Mouse (Mus musculus) macrophage (primary cell): ENCODE measurements around the gene Epn3. TPM values are rescaled to one million over a fixed set of nuclear protein-coding genes. Genes with fewer than 3 reads are reported as not detected.

Source experiments
- H3K27ac ChIP-seq: fragments of 350-480 bp; formaldehyde crosslinking; 2 replicates; pipeline ENCODE4 v1.9.0; 2021
- H3K36me3 ChIP-seq: fragments of 350-480 bp; formaldehyde crosslinking; 2 replicates; pipeline ENCODE4 v1.9.0; 2021; ENCODE audit errors: inconsistent target
- H3K4me3 ChIP-seq: fragments of 350-480 bp; formaldehyde crosslinking; 2 replicates; pipeline ENCODE4 v1.9.0; 2021; ENCODE audit errors: inconsistent target
- H3K79me2 ChIP-seq: fragments of 350-480 bp; formaldehyde crosslinking; 2 replicates; pipeline ENCODE4 v1.9.0; 2021; ENCODE audit errors: inconsistent target
- WGBS: methylation state at CpG from one replicate; pipeline ENCODE4 v1.1.7; 2026; ENCODE audit warnings: inconsistent platforms; ENCODE audit not compliant: missing documents; 5-methylcytosine and 5-hydroxymethylcytosine counted together
- polyA plus RNA-seq: library from polyadenylated mRNA; stranded (reverse); fragments of 250-400 nt; gene quantifications from 3 replicates; pipeline ENCODE4 v1.2.4, GENCODE M21; 2018; ENCODE audit warnings: inconsistent platforms
- total RNA-seq, 78 experiments: library from RNA; depleted of rRNA; stranded (reverse); fragments of 250-400 nt; gene quantifications; 1 replicate in 9 of 78; 2 replicates in 24 of 78; 3 replicates in 43 of 78; 4 replicates in 2 of 78; pipeline ENCODE4 v1.2.4; 2018; ENCODE audit warnings: inconsistent platforms in 56 of 78

Gene Epn3
- total RNA-seq (2018; cell fraction: chromatin; rRNA removed): not detected
- total RNA-seq (2018; cell fraction: cytosol; rRNA removed): not detected
- total RNA-seq (2018; cell fraction: nucleus; rRNA removed): not detected
- not detected in 3 replicates for polyA plus RNA-seq

GRCm38 (mm10) chr11:94499661-94500152 is at the start of gene Epn3:
TSS of gene Epn3 (minus strand) at chr11:94499974.
- no peak within 1 kb of the TSS for H3K4me3 ChIP-seq
- H3K27ac ChIP-seq: no peak within 1 kb of the TSS
- WGBS: 3% methylated on average over 22 of the region's 26 CpGs

GRCm38 (mm10) chr11:94548888-94549690 is 49.3 kb upstream of the Epn3 start, which contains the start of gene Rsad1:
TSS of gene Rsad1 (minus strand) at chr11:94549255.
- H3K27ac ChIP-seq: peak within 1 kb of the TSS; percentile 33
- 3% methylated on average over 39 of the region's 49 CpGs for WGBS
- no peaks in the 10 kb centered on the region for H3K79me2 ChIP-seq
- H3K4me3 ChIP-seq: peak within 1 kb of the TSS; percentile 49
- no peaks in the 10 kb centered on the region for H3K36me3 ChIP-seq

More at GRCm38 (mm10) chr11:94499661-94500152, at the start of gene Epn3:
- H3K36me3 ChIP-seq: no peaks in the 10 kb centered on the region
- no peaks in the 10 kb centered on the region for H3K79me2 ChIP-seq

- WGBS: 5% methylated on average over 24 of the region's 24 CpGs
- H3K27ac ChIP-seq: peak overlapping the region; percentile 33
Observed at GRCm38 (mm10) chr11:94548041-94548784, 48.4 kb upstream of the Epn3 start.

GRCm38 (mm10) chr11:94547271-94547670 is 47.5 kb upstream of the Epn3 start:
- Histone ChIP-seq H3K36me3 (no peaks in the 10 kb centered on the region), H3K79me2 (no peaks in the 10 kb centered on the region), H3K27ac (no peak overlapping the region), H3K4me3 (no peak overlapping the region)
- WGBS: 96% methylated on average over 6 of the region's 6 CpGs

More at GRCm38 (mm10) chr11:94548041-94548784, 48.4 kb upstream of the Epn3 start:
- no peaks in the 10 kb centered on the region for H3K79me2 ChIP-seq
- no peaks in the 10 kb centered on the region for H3K36me3 ChIP-seq
- H3K4me3 ChIP-seq: peak overlapping the region; percentile 49

- Histone ChIP-seq H3K79me2 (no peaks in the 10 kb centered on the region), H3K36me3 (no peaks in the 10 kb centered on the region), H3K4me3 (no peak overlapping the region), H3K27ac (no peak overlapping the region)
- 97% methylated on average over 5 of the region's 5 CpGs for WGBS
Observed at GRCm38 (mm10) chr11:94546381-94546780, 46.6 kb upstream of the Epn3 start.

- H3K79me2 ChIP-seq: no peaks in the 10 kb centered on the region
- no peaks in the 10 kb centered on the region for H3K36me3 ChIP-seq
- H3K4me3 ChIP-seq: no peak overlapping the region
- no peak overlapping the region for H3K27ac ChIP-seq
- 90% methylated on average over 15 of the region's 18 CpGs for WGBS
Observed at GRCm38 (mm10) chr11:94544422-94544821, 44.6 kb upstream of the Epn3 start.

GRCm38 (mm10) chr11:94543932-94544331 is 44.2 kb upstream of the Epn3 start:
- no peak overlapping the region for H3K27ac ChIP-seq
- H3K79me2 ChIP-seq: no peaks in the 10 kb centered on the region
- 8% methylated on average over 9 of the region's 9 CpGs for WGBS
- H3K36me3 ChIP-seq: no peaks in the 10 kb centered on the region
- H3K4me3 ChIP-seq: no peak overlapping the region

- WGBS: 94% methylated on average over 12 of the region's 12 CpGs
- Histone ChIP-seq H3K36me3 (no peaks in the 10 kb centered on the region), H3K27ac (no peak overlapping the region), H3K79me2 (no peaks in the 10 kb centered on the region), H3K4me3 (no peak overlapping the region)
Observed at GRCm38 (mm10) chr11:94543344-94543743, 43.6 kb upstream of the Epn3 start.

- Histone ChIP-seq H3K79me2 (no peaks in the 10 kb centered on the region), H3K27ac (no peak overlapping the region), H3K36me3 (no peaks in the 10 kb centered on the region), H3K4me3 (no peak overlapping the region)
- WGBS: 96% methylated on average over 4 of the region's 4 CpGs
Observed at GRCm38 (mm10) chr11:94542400-94542799, 42.6 kb upstream of the Epn3 start.

- Histone ChIP-seq H3K27ac (no peak overlapping the region), H3K36me3 (no peaks in the 10 kb centered on the region)
- WGBS: 88% methylated on average over 6 of the region's 7 CpGs
Observed at GRCm38 (mm10) chr11:94539761-94540160, 40.0 kb upstream of the Epn3 start.

GRCm38 (mm10) chr11:94538733-94539292 is 39.0 kb upstream of the Epn3 start:
- no peak overlapping the region for H3K4me3 ChIP-seq
- H3K27ac ChIP-seq: no peak overlapping the region
- H3K36me3 ChIP-seq: no peaks in the 10 kb centered on the region
- no peaks in the 10 kb centered on the region for H3K79me2 ChIP-seq
- WGBS: 93% methylated on average over 8 of the region's 8 CpGs

More at GRCm38 (mm10) chr11:94539761-94540160, 40.0 kb upstream of the Epn3 start:
- Histone ChIP-seq H3K79me2 (no peaks in the 10 kb centered on the region), H3K4me3 (no peak overlapping the region)

GRCm38 (mm10) chr11:94533171-94533570 is 33.4 kb upstream of the Epn3 start:
- H3K4me3 ChIP-seq: no peak overlapping the region
- WGBS: 86% methylated on average over 8 of the region's 8 CpGs
- no peak overlapping the region for H3K27ac ChIP-seq
- no peaks in the 10 kb centered on the region for H3K36me3 ChIP-seq
- no peaks in the 10 kb centered on the region for H3K79me2 ChIP-seq

GRCm38 (mm10) chr11:94528879-94529278 is 29.1 kb upstream of the Epn3 start:
- no peak overlapping the region for H3K27ac ChIP-seq
- H3K4me3 ChIP-seq: no peak overlapping the region
- no peaks in the 10 kb centered on the region for H3K36me3 ChIP-seq
- 58% methylated on average over 3 of the region's 3 CpGs for WGBS
- H3K79me2 ChIP-seq: no peaks in the 10 kb centered on the region

GRCm38 (mm10) chr11:94526171-94526879 is 26.6 kb upstream of the Epn3 start:
- 80% methylated on average over 8 of the region's 9 CpGs for WGBS
- Histone ChIP-seq H3K79me2 (no peaks in the 10 kb centered on the region), H3K4me3 (no peak overlapping the region), H3K27ac (no peak overlapping the region), H3K36me3 (no peaks in the 10 kb centered on the region)
